Mouse (Mus musculus) adrenal gland, postnatal 10 days (tissue): Measurements from ENCODE around the gene Gk2. TPM values are rescaled to one million over a fixed set of nuclear protein-coding genes. Genes with fewer than 3 reads are reported as not detected.

Experiments used
- DNase-seq: peaks from one replicate; pipeline ENCODE4 v3.0.0; 2021; ENCODE audit warnings: mixed read lengths
- long read RNA-seq, 2 experiments: library from polyadenylated mRNA; stranded (forward); transcript quantifications; one replicate each; pipeline ENCODE4 v2.0.0; 2021
- total RNA-seq, 2 experiments: library from RNA; stranded (reverse); gene quantifications; 2 replicates each; pipeline ENCODE4 v1.2.3; 2021

Gene Gk2
- not detected for total RNA-seq
- long read RNA-seq, experiment 1 = 0 reads
- long read RNA-seq, experiment 2 = 0 reads

- no peak for DNase-seq
Measured at GRCm38 (mm10) chr5:97456816-97457215, at the start of gene Gk2. Gene Gk2, minus strand, starts transcription at chr5:97457021.

- no peak for DNase-seq
Measured at GRCm38 (mm10) chr5:97498041-97498440, 41.2 kb upstream of the Gk2 start.

GRCm38 (mm10) chr5:97495488-97496092, 38.8 kb upstream of the Gk2 start:
- DNase-seq = no peak

- no peak for DNase-seq
Measured at GRCm38 (mm10) chr5:97493421-97493820, 36.6 kb upstream of the Gk2 start.

GRCm38 (mm10) chr5:97486141-97486540, 29.3 kb upstream of the Gk2 start:
- DNase-seq = no peak

- DNase-seq = no peak
Measured at GRCm38 (mm10) chr5:97479991-97480390, 23.2 kb upstream of the Gk2 start.

GRCm38 (mm10) chr5:97467246-97467645, 10.4 kb upstream of the Gk2 start:
- no peak for DNase-seq

- DNase-seq = no peak
Measured at GRCm38 (mm10) chr5:97466430-97467158, 9.8 kb upstream of the Gk2 start.

- no peak for DNase-seq
Measured at GRCm38 (mm10) chr5:97465956-97466355, 9.1 kb upstream of the Gk2 start.

- no peak for DNase-seq
Measured at GRCm38 (mm10) chr5:97462856-97463255, 6.0 kb upstream of the Gk2 start.

GRCm38 (mm10) chr5:97451451-97451850, 5.4 kb downstream of the Gk2 start:
- DNase-seq = no peak

GRCm38 (mm10) chr5:97444191-97444590, 12.6 kb downstream of the Gk2 start:
- no peak for DNase-seq

- DNase-seq = no peak
Measured at GRCm38 (mm10) chr5:97432512-97432911, 24.3 kb downstream of the Gk2 start.

- no peak for DNase-seq
Measured at GRCm38 (mm10) chr5:97429976-97430375, 26.8 kb downstream of the Gk2 start.

- DNase-seq = no peak
Measured at GRCm38 (mm10) chr5:97421669-97422068, 35.2 kb downstream of the Gk2 start.

GRCm38 (mm10) chr5:97417185-97417584, 39.6 kb downstream of the Gk2 start:
- no peak for DNase-seq

GRCm38 (mm10) chr5:97415837-97416236, 41.0 kb downstream of the Gk2 start:
- DNase-seq = no peak

GRCm38 (mm10) chr5:97413716-97414115, 43.1 kb downstream of the Gk2 start:
- DNase-seq = no peak

- DNase-seq = no peak
Measured at GRCm38 (mm10) chr5:97410190-97410589, 46.6 kb downstream of the Gk2 start.

- DNase-seq = no peak
Measured at GRCm38 (mm10) chr5:97409234-97409704, 47.6 kb downstream of the Gk2 start.
